Mouse (Mus musculus): ENCODE data around the gene Vps11. TPM values are rescaled to one million over a fixed set of nuclear protein-coding genes. Genes with fewer than 3 reads are reported as not detected.
"Not testable (repeated sequence)": the region's sequence is repeated elsewhere in the genome, so short reads cannot be mapped to it uniquely, and the experiment has no call there.

Gene Vps11
- total RNA-seq, 2 experiments from 2014 or later = 52.1 to 53.1 TPM

GRCm38 (mm10) chr9:44396684-44397411 lies 35.4 kb upstream of the Vps11 start, which contains the start of gene Slc37a4:
Gene Slc37a4, plus strand, starts transcription at chr9:44396852.
- peak; percentile 89 to 90 for DNase-seq (ENCODE audit: extremely low spot score in 1 of 2, low spot score in 2 of 2)
- intact Hi-C loops (cut with DNase I) = no loop called here
- Histone ChIP-seq H3K27ac (peak within 1 kb of the TSS; percentile 93), H3K4me3 (peak within 1 kb of the TSS; percentile 72)
- no peak; the same call in 1 of the 2 replicates for TF ChIP-seq CTCF (IDR thresholded peaks at IDR 0.05)

- intact Hi-C loops (cut with DNase I) = loop anchor here (5.0 kb wide), 1 partner anchor 264 kb away; no protein-coding TSS in a partner anchor
- TF ChIP-seq CTCF (IDR thresholded peaks at IDR 0.05) = peak; percentile 81
- Histone ChIP-seq H3K4me3 (no peak overlapping the region), H3K27ac (no peak overlapping the region)
- DNase-seq (ENCODE audit: extremely low spot score in 1 of 2, low spot score in 2 of 2) = peak; percentile 45 to 59
Measured at GRCm38 (mm10) chr9:44391466-44391865, 30.0 kb upstream of the Vps11 start.

GRCm38 (mm10) chr9:44389273-44389672 lies 27.8 kb upstream of the Vps11 start:
- H3K4me3 ChIP-seq = no peak overlapping the region
- intact Hi-C loops (cut with DNase I) = loop anchor here (5.0 kb wide), 1 partner anchor 37 kb away; no protein-coding TSS in a partner anchor
- peak; percentile 75 for TF ChIP-seq CTCF (IDR thresholded peaks at IDR 0.05)
- peak in 1 of 2 experiments; percentile 55 for DNase-seq (ENCODE audit: extremely low spot score in 1 of 2, low spot score in 2 of 2)
- H3K27ac ChIP-seq = no peak overlapping the region

- Histone ChIP-seq H3K27ac (no peak overlapping the region), H3K4me3 (no peak overlapping the region)
- TF ChIP-seq CTCF (IDR thresholded peaks at IDR 0.05) = no peak
- no peak for DNase-seq (ENCODE audit: extremely low spot score in 1 of 2, low spot score in 2 of 2)
- intact Hi-C loops (cut with DNase I) = loop anchor here (5.0 kb wide), 1 partner anchor 35 kb away; no protein-coding TSS in a partner anchor
Measured at GRCm38 (mm10) chr9:44387221-44387620, 25.8 kb upstream of the Vps11 start.

- TF ChIP-seq CTCF (IDR thresholded peaks at IDR 0.05) = no peak
- no peak overlapping the region for H3K4me3 ChIP-seq
- intact Hi-C loops (cut with DNase I) = no loop called here
- no peak overlapping the region for H3K27ac ChIP-seq
- no peak for DNase-seq (ENCODE audit: extremely low spot score in 1 of 2, low spot score in 2 of 2)
Measured at GRCm38 (mm10) chr9:44384596-44384995, 23.1 kb upstream of the Vps11 start.

- intact Hi-C loops (cut with DNase I) = no loop called here
- no peak for TF ChIP-seq CTCF (IDR thresholded peaks at IDR 0.05)
- no peak for DNase-seq (ENCODE audit: extremely low spot score in 1 of 2, low spot score in 2 of 2)
- Histone ChIP-seq H3K27ac (peak overlapping the region; percentile 91), H3K4me3 (peak overlapping the region; percentile 73)
Measured at GRCm38 (mm10) chr9:44379862-44380261, 18.4 kb upstream of the Vps11 start.

- H3K27ac ChIP-seq = peak within 1 kb of the TSS; percentile 91
- H3K4me3 ChIP-seq = peak within 1 kb of the TSS; percentile 73
- TF ChIP-seq CTCF (IDR thresholded peaks at IDR 0.05) = peak; percentile 67
- DNase-seq (ENCODE audit: extremely low spot score in 1 of 2, low spot score in 2 of 2) = peak; percentile 99 to 100
- intact Hi-C loops (cut with DNase I) = no loop called here
Measured at GRCm38 (mm10) chr9:44379054-44379834, 17.8 kb upstream of the Vps11 start, which contains the start of gene Hyou1. Gene Hyou1, plus strand, starts transcription at chr9:44379490.

GRCm38 (mm10) chr9:44378153-44378730 lies 16.8 kb upstream of the Vps11 start:
- TF ChIP-seq CTCF (IDR thresholded peaks at IDR 0.05) = no peak
- DNase-seq (ENCODE audit: extremely low spot score in 1 of 2, low spot score in 2 of 2) = no peak
- intact Hi-C loops (cut with DNase I) = no loop called here
- peak overlapping the region; percentile 90 for H3K27ac ChIP-seq
- H3K4me3 ChIP-seq = peak overlapping the region; percentile 73

- H3K4me3 ChIP-seq; DNase-seq (ENCODE audit: extremely low spot score in 1 of 2, low spot score in 2 of 2); intact Hi-C loops (cut with DNase I); H3K27ac ChIP-seq: not testable (repeated sequence)
Measured at GRCm38 (mm10) chr9:44377335-44377734, 15.9 kb upstream of the Vps11 start.

- no peak for TF ChIP-seq CTCF (IDR thresholded peaks at IDR 0.05)
- Histone ChIP-seq H3K4me3 (no peak overlapping the region), H3K27ac (no peak overlapping the region)
- intact Hi-C loops (cut with DNase I) = no loop called here
- no peak for DNase-seq (ENCODE audit: extremely low spot score in 1 of 2, low spot score in 2 of 2)
Measured at GRCm38 (mm10) chr9:44376141-44376540, 14.7 kb upstream of the Vps11 start.

GRCm38 (mm10) chr9:44373386-44373785 lies 11.9 kb upstream of the Vps11 start:
- intact Hi-C loops (cut with DNase I) = no loop called here
- no peak for TF ChIP-seq CTCF (IDR thresholded peaks at IDR 0.05)
- DNase-seq (ENCODE audit: extremely low spot score in 1 of 2, low spot score in 2 of 2) = no peak
- no peak overlapping the region for H3K4me3 ChIP-seq
- no peak overlapping the region for H3K27ac ChIP-seq

- peak; percentile 46 for TF ChIP-seq CTCF (IDR thresholded peaks at IDR 0.05)
- no peak for DNase-seq (ENCODE audit: extremely low spot score in 1 of 2, low spot score in 2 of 2)
- no peak overlapping the region for H3K4me3 ChIP-seq
- H3K27ac ChIP-seq = no peak overlapping the region
- intact Hi-C loops (cut with DNase I) = no loop called here
Measured at GRCm38 (mm10) chr9:44364480-44364879, 3.0 kb upstream of the Vps11 start.

- DNase-seq (ENCODE audit: extremely low spot score in 1 of 2, low spot score in 2 of 2); intact Hi-C loops (cut with DNase I): not testable (repeated sequence)
- Histone ChIP-seq H3K27ac (peak overlapping the region; percentile 73), H3K4me3 (peak overlapping the region; percentile 90)
Measured at GRCm38 (mm10) chr9:44361931-44362330, 461 bp upstream of the Vps11 start.

All from left cerebral cortex, adult 2 months (tissue).